Mouse (Mus musculus) heart, embryonic 16.5 days (tissue): ENCODE results near the gene Fcgr3. TPM values are rescaled to one million over a fixed set of nuclear protein-coding genes. Genes with fewer than 3 reads are reported as not detected.

Experiments used
- ATAC-seq: fragments of 200-750 bp; cut with Nextera tagmentation; replicated peaks from 2 replicates; pipeline ENCODE4 v1.8.0; 2017; ENCODE audit warnings: moderate number of reproducible peaks; ENCODE audit not compliant: insufficient read depth, low FRiP score; ENCODE audit errors: extremely low read depth
- H3K27ac ChIP-seq: fragments of 300-500 bp; sonication (generic); 2 replicates; pipeline ENCODE4 v1.5.1; 2014; ENCODE audit warnings: mild to moderate bottlenecking, low read length, control low read depth, moderate library complexity
- H3K27me3 ChIP-seq: fragments of 300-500 bp; sonication (generic); 2 replicates; pipeline ENCODE4 v1.6.1; 2014; ENCODE audit warnings: low read length, mixed read lengths; ENCODE audit not compliant: control insufficient read depth, insufficient read depth
- H3K36me3 ChIP-seq: fragments of 300-500 bp; sonication (generic); 2 replicates; pipeline ENCODE4 v1.6.1; 2014; ENCODE audit not compliant: control insufficient read depth, insufficient read depth
- H3K4me1 ChIP-seq: fragments of 300-500 bp; sonication (generic); 2 replicates; pipeline ENCODE4 v1.6.1; 2014; ENCODE audit warnings: low read length, mixed read lengths; ENCODE audit not compliant: control insufficient read depth, insufficient read depth
- H3K4me2 ChIP-seq: fragments of 300-500 bp; sonication (generic); 2 replicates; pipeline ENCODE4 v1.6.1; 2014; ENCODE audit warnings: low read depth, mild to moderate bottlenecking, control low read depth, low read length
- H3K4me3 ChIP-seq: fragments of 300-500 bp; sonication (generic); 2 replicates; pipeline ENCODE4 v1.5.1; 2014; ENCODE audit warnings: mild to moderate bottlenecking, control low read depth, low read length
- H3K9ac ChIP-seq: fragments of 300-500 bp; sonication (generic); 2 replicates; pipeline ENCODE4 v1.6.1; 2014; ENCODE audit warnings: low read length, control low read depth
- H3K9me3 ChIP-seq: fragments of 300-500 bp; sonication (generic); replicated peaks from 2 replicates; pipeline ENCODE4 v1.6.1; 2016; ENCODE audit warnings: low read length; ENCODE audit not compliant: control insufficient read depth
- WGBS: fragments of 180-500 bp; shearing (Covaris S2); extraction: QIAGEN DNeasy Blood & Tissue Kit; methylation state at CpG from one replicate; pipeline ENCODE4 v1.1.7; 2014; 5-methylcytosine and 5-hydroxymethylcytosine counted together
- polyA plus RNA-seq: library from polyadenylated mRNA; unstranded; fragments of >200 nt; fragmentation: Nextera tagmentation; extraction: Ambion mirVana; gene quantifications from 2 replicates; pipeline ENCODE4 v1.2.1, GENCODE M21; 2015

Fcgr3 gene
- polyA plus RNA-seq, 1 experiment from 2014 or later, result 10.7 TPM

DNA sequence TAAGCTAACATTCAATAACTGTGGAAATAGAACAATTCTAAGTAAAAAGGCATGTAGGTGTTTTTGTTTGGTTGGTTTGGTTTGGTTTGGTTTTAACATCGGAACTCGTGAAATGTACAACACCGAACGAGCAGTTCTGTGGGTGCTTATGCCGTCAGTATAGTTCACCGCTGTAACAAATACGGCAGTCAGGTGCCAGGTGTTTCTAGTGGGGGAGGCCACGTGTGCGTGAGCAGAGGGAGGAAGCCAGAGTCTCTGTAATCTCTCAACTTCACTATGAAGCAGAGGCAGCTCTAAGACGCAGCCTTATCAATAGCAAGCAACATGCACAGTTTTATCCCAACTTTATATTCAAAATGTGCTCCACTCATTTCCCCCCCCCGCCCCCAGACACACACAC, 29.1 kb downstream of the Fcgr3 start:
- H3K9me3 ChIP-seq, result peaks cover 3% of the 10 kb centered on the region; the same call in 1 of the 2 replicates
- H3K36me3 ChIP-seq, result no peaks in the 10 kb centered on the region
- H3K27ac ChIP-seq, result no peak overlapping the region
- no peak for ATAC-seq
- peaks cover 3% of the 10 kb centered on the region for H3K4me1 ChIP-seq
- 48% methylated on average over 11 of the region's 11 CpGs for WGBS
- no peak overlapping the region for H3K4me3 ChIP-seq
- H3K9ac ChIP-seq, result no peak overlapping the region
- H3K27me3 ChIP-seq, result peaks cover 23% of the 10 kb centered on the region
- H3K4me2 ChIP-seq, result peak overlapping the region; percentile 23; the same call in 1 of the 2 replicates

DNA sequence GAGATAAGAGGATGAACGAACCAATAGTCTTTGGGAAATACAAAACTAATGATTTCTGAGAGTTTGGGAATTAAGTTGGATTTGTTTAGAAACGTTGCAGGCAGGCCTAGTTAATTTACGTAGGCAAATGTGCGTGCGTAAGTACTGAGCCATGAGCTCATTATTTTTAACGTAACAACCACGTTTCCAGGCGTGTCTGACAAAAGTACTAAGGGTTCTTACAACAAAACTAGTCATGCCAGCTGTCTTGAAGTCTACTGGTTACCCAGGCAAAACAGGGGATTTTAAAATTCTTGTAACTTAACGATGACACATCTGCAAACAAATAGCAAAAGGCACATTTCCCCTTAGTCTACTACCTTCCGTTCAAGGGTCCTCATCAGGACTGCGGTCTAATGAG, 30.5 kb downstream of the Fcgr3 start:
- H3K4me1 ChIP-seq, result peaks cover 3% of the 10 kb centered on the region
- H3K9ac ChIP-seq, result peak overlapping the region; percentile 34; the same call in 1 of the 2 replicates
- peaks cover 3% of the 10 kb centered on the region; the same call in 1 of the 2 replicates for H3K9me3 ChIP-seq
- H3K4me2 ChIP-seq, result peak overlapping the region; percentile 93
- H3K27ac ChIP-seq, result no peak overlapping the region
- 11% methylated on average over 11 of the region's 11 CpGs for WGBS
- no peaks in the 10 kb centered on the region for H3K36me3 ChIP-seq
- ATAC-seq, result no peak
- H3K27me3 ChIP-seq, result peaks cover 23% of the 10 kb centered on the region
- H3K4me3 ChIP-seq, result peak overlapping the region; percentile 64

DNA sequence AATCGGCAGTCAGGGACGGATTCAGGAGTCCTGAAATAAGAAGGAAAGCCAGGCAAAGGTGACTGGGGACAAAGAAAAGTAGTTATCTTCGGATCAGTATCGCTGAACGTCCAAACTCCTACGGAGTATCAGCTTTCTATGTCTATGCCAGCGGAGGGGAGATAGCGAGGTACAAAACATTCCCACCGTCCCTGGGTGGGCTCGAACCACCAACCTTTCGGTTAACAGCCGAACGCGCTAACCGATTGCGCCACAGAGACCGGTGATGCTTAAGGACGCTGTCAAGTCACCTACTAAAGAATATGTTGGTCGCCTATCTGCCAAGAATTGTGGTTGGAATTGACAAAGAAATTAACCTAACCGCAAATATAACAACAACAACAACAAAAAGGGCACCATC, 31.0 kb downstream of the Fcgr3 start:
- peaks cover 27% of the 10 kb centered on the region for H3K27me3 ChIP-seq

DNA sequence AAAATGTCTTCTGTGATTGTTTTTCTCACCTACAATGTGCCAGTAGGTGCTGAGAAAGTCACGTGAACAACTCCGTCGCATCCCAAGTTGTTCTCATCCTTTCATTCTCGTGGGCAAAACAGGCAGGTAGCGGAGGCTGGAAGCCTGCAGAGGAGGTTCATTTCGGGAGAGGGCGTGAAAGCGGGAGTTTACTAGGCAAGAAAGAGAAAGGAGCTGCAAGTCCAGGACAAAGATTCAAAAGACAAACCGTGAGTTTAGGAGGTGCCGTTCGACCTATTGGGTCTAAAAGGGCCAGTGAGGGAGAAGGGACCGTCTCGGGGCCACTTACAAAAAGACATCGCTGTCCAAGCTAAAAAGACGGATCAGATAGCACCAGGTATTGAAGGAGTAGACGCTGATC, 31.5 kb downstream of the Fcgr3 start:
- peaks cover 27% of the 10 kb centered on the region for H3K27me3 ChIP-seq
- H3K36me3 ChIP-seq, result no peaks in the 10 kb centered on the region
- WGBS, result under 1% methylated on average over 16 of the region's 16 CpGs
- no peak overlapping the region for H3K27ac ChIP-seq
- peak overlapping the region; percentile 64 for H3K4me3 ChIP-seq
- peak overlapping the region; percentile 93 for H3K4me2 ChIP-seq
- H3K9me3 ChIP-seq, result peaks cover 3% of the 10 kb centered on the region; the same call in 1 of the 2 replicates
- no peak for ATAC-seq
- peak overlapping the region; percentile 59 for H3K9ac ChIP-seq
- H3K4me1 ChIP-seq, result peaks cover 3% of the 10 kb centered on the region

More for the DNA sequence above, 31.0 kb downstream of the Fcgr3 start:
- ATAC-seq, result peak; percentile 72
- Histone ChIP-seq H3K4me2 (peak overlapping the region; percentile 93), H3K27ac (no peak overlapping the region), H3K4me1 (peaks cover 3% of the 10 kb centered on the region), H3K9ac (peak overlapping the region; percentile 59), H3K4me3 (peak overlapping the region; percentile 64), H3K36me3 (no peaks in the 10 kb centered on the region), H3K9me3 (peaks cover 3% of the 10 kb centered on the region; the same call in 1 of the 2 replicates)
- WGBS, result under 1% methylated on average over 20 of the region's 20 CpGs

DNA sequence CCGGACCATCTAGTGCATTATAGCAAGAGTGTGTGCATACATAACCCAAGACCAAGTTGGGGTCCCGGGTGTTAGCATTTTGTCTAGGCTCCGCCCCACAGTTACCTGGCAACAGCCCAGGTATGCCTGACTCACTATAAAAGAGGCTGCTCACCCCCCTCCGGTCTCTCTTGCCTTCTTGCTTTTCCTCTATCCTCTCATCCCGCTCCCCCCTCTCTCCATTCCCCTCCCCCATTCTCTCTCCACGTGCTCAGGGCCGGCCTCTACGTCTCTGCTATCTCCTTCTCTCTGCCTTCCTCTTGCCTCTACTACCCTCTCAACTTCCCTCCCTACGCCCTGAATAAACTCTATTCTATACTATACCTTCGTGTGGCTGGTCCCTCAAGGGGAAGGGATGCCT, 32.0 kb downstream of the Fcgr3 start:
- Histone ChIP-seq H3K4me3 (peak overlapping the region; percentile 64), H3K9me3 (peaks cover 3% of the 10 kb centered on the region; the same call in 1 of the 2 replicates), H3K9ac (peak overlapping the region; percentile 59), H3K27me3 (peaks cover 27% of the 10 kb centered on the region), H3K4me2 (peak overlapping the region; percentile 93), H3K27ac (no peak overlapping the region), H3K4me1 (peaks cover 3% of the 10 kb centered on the region), H3K36me3 (no peaks in the 10 kb centered on the region)
- 3% methylated on average over 10 of the region's 10 CpGs for WGBS
- ATAC-seq, result no peak

DNA sequence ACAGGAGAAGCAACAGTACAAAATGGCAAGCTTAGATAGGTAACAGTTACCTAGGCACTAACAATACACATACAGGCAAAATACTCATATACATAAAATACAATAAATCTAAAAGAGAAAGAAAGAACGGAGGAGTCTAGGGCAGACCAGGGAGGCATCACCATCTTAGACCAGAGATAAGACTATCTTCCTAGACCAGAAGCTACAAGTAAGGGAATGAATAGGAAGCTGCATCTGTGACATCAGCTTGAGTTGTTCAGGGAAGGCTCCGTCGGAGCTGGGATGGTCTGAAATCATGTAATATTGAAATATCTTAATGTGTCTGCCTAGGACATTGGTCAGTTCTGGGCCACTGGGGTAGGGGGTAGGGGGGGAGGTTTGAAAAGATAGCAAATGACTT, 33.0 kb downstream of the Fcgr3 start:
- no peaks in the 10 kb centered on the region for H3K36me3 ChIP-seq
- H3K4me2 ChIP-seq, result no peak overlapping the region
- H3K27ac ChIP-seq, result no peak overlapping the region
- H3K4me1 ChIP-seq, result peaks cover 3% of the 10 kb centered on the region
- H3K27me3 ChIP-seq, result peaks cover 27% of the 10 kb centered on the region
- H3K4me3 ChIP-seq, result no peak overlapping the region
- H3K9me3 ChIP-seq, result peaks cover 3% of the 10 kb centered on the region; the same call in 1 of the 2 replicates
- no peak for ATAC-seq
- no peak overlapping the region for H3K9ac ChIP-seq
- 90% methylated on average over 3 of the region's 3 CpGs for WGBS

DNA sequence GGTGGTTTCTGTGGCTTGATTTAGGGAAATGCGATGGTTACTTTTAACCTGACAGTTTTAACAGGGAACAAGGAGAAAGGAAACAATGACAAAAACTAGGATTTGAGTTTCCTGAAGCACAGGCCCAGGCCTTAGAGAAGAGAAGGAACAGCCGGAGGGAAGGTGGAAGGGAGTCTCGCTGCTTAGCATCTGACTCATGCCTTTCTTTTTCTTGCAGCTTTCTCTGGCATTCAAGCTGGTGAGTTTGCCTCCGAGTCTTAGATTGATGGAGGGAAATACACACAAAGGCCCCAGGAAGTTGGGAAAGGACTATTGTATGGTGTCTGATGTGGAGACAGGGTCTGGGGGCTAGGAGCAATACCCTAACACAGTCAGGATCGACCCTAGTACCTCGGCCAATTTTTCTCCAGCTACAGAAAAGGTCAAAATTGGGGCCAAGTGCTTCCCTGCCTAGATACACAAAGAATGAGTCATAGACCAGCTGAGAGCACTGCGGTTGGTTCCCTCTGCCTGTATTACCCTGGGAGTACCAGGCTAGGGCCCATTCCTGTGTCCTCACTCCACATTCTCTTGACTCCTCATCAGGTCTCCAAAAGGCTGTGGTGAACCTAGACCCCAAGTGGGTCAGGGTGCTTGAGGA, 45.3 kb downstream of the Fcgr3 start:
- Histone ChIP-seq H3K4me3 (no peak overlapping the region), H3K27me3 (no peaks in the 10 kb centered on the region), H3K9ac (no peak overlapping the region), H3K27ac (no peak overlapping the region), H3K4me1 (no peaks in the 10 kb centered on the region), H3K9me3 (no peaks in the 10 kb centered on the region), H3K4me2 (no peak overlapping the region), H3K36me3 (no peaks in the 10 kb centered on the region)
- WGBS, result 63% methylated on average over 7 of the region's 7 CpGs
- ATAC-seq, result no peak

DNA sequence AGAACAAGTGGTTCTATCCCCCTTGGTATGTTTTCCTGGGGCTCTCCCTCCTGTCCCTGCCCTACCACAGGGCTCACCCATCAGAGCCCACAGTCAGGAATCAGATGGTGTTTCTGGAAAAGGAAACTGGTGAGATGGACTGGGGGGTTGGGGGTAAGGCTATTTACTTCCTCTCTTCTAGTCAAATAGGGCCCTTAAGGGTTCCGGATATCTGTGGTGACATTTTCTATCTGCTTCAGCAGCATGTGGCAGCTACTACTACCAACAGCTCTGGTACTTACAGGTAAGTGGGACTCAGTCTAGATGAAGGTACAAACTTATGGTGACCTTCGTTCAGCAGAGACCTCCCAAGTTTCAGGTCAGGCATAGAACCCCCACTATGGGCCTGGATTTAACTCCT, 46.0 kb downstream of the Fcgr3 start, which contains the start of gene Fcgr4:
Gene Fcgr4, plus strand, starts transcription at position 184 of the 400 bp plus-strand sequence.
- no peak within 1 kb of the TSS for H3K27ac ChIP-seq
- no peaks in the 10 kb centered on the region for H3K9me3 ChIP-seq
- no peaks in the 10 kb centered on the region for H3K36me3 ChIP-seq
- no peak within 1 kb of the TSS for H3K4me3 ChIP-seq
- WGBS, result 73% methylated on average over 2 of the region's 2 CpGs
- ATAC-seq, result no peak
- H3K27me3 ChIP-seq, result no peaks in the 10 kb centered on the region
- H3K4me2 ChIP-seq, result no peak within 1 kb of the TSS
- no peak within 1 kb of the TSS for H3K9ac ChIP-seq
- no peaks in the 10 kb centered on the region for H3K4me1 ChIP-seq

DNA sequence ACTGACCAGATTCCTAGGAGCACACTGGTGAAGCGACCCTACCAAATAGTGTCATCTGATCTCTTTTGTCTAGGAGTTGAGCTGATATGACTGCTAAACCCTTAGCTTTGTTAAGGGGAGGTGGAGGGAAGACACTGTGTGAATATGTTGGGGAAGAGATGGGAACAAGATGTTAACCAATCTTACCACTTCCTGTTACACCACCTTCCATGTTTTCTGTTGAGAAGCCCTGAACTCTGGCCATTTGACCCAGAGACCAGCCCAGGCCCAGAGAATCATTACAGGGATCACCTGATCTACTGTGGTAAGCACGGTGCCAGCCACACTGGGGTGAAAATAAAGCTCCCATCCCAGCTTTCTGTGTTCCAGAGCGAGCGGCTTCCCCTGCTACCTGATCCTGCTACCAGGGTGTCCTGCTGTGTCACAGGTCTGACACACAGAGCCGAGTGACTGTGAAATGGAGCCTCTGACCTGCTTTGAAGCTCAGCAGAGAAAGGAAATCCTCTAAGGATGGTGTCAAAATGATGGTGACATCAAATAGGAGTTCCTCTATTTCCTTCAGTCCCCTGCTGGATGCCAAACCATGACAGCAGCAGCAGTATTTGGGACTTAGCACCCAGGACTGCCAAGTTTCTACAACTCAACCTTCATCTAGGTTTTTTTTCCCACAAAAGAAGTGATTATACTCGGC, 47.1 kb downstream of the Fcgr3 start:
- 45% methylated on average over 6 of the region's 6 CpGs for WGBS
- no peak for ATAC-seq
- H3K9me3 ChIP-seq, result no peaks in the 10 kb centered on the region
- no peak overlapping the region for H3K9ac ChIP-seq
- H3K4me2 ChIP-seq, result no peak overlapping the region
- H3K4me3 ChIP-seq, result no peak overlapping the region
- H3K36me3 ChIP-seq, result no peaks in the 10 kb centered on the region
- no peak overlapping the region for H3K27ac ChIP-seq
- H3K4me1 ChIP-seq, result no peaks in the 10 kb centered on the region
- no peaks in the 10 kb centered on the region for H3K27me3 ChIP-seq
